Mouse (Mus musculus) liver, adult 2 months (tissue): ENCODE data around the gene Tbp. TPM values are rescaled to one million over a fixed set of nuclear protein-coding genes. Genes with fewer than 3 reads are reported as not detected.

Source experiments
- DNase-seq: peaks from one replicate; pipeline ENCODE4 v3.0.0-alpha.2; 2011; ENCODE audit warnings: low read depth, low spot score; ENCODE audit errors: extremely low read depth
- H3K27ac ChIP-seq: fragments of 200-500 bp; replicated peaks from 2 replicates; pipeline ENCODE4 v1.5.1; 2012; ENCODE audit warnings: low read depth, mild to moderate bottlenecking, control low read depth, inconsistent platforms, low read length; ENCODE audit not compliant: insufficient read depth
- H3K27me3 ChIP-seq: fragments of 200-500 bp; 2 replicates; pipeline ENCODE4 v1.6.1; 2012; ENCODE audit warnings: mild to moderate bottlenecking, moderate library complexity, low read length, inconsistent platforms; ENCODE audit not compliant: control insufficient read depth, insufficient read depth
- H3K36me3 ChIP-seq: fragments of 200-500 bp; 2 replicates; pipeline ENCODE4 v1.6.1; 2012; ENCODE audit warnings: low read length, inconsistent platforms; ENCODE audit not compliant: control insufficient read depth, insufficient read depth
- H3K4me1 ChIP-seq: fragments of 200-500 bp; 2 replicates; pipeline ENCODE4 v1.6.1; 2011; ENCODE audit warnings: low read length; ENCODE audit not compliant: control insufficient read depth, insufficient read depth
- H3K4me3 ChIP-seq: fragments of 200-500 bp; 2 replicates; pipeline ENCODE4 v1.5.1; 2011; ENCODE audit warnings: low read depth, mild to moderate bottlenecking, control low read depth, low read length, moderate library complexity; ENCODE audit not compliant: insufficient read depth
- H3K79me2 ChIP-seq: fragments of 200-500 bp; 2 replicates; pipeline ENCODE4 v1.6.1; 2012; ENCODE audit warnings: inconsistent platforms, mild to moderate bottlenecking, low read length, moderate library complexity; ENCODE audit not compliant: control insufficient read depth, insufficient read depth
- H3K9ac ChIP-seq: fragments of 200-500 bp; 2 replicates; pipeline ENCODE4 v1.6.1; 2012; ENCODE audit warnings: low read depth, mild to moderate bottlenecking, control low read depth, inconsistent platforms, low read length
- CTCF ChIP-seq: fragments of 200-500 bp; IDR thresholded peaks from 2 replicates; pipeline ENCODE4 v1.5.1; 2011; ENCODE audit warnings: low read depth, low read length, control low read depth
- POLR2A ChIP-seq: fragments of 200-500 bp; IDR thresholded peaks from 2 replicates; pipeline ENCODE4 v1.6.1; 2011; ENCODE audit warnings: low read length, control low read depth; ENCODE audit not compliant: insufficient read depth; ENCODE audit errors: extremely low read depth
- WGBS: fragments of 180-500 bp; shearing (Covaris S2); methylation state at CpG from one replicate; pipeline ENCODE4 v1.1.7; 2018; 5-methylcytosine and 5-hydroxymethylcytosine counted together
- polyA plus RNA-seq: library from polyadenylated mRNA; depleted of rRNA; stranded (reverse); fragments of >200 nt; gene quantifications from 2 replicates; pipeline ENCODE4 v1.2.3, GENCODE M21; 2012
- total RNA-seq: library from RNA; depleted of rRNA; stranded (reverse); fragments of >200 nt; gene quantifications from 2 replicates; pipeline ENCODE4 v1.2.3, GENCODE M21; 2014

Tbp gene
- total and polyA plus RNA-seq, 2 experiments: 5.5 to 25.5 TPM

DNA sequence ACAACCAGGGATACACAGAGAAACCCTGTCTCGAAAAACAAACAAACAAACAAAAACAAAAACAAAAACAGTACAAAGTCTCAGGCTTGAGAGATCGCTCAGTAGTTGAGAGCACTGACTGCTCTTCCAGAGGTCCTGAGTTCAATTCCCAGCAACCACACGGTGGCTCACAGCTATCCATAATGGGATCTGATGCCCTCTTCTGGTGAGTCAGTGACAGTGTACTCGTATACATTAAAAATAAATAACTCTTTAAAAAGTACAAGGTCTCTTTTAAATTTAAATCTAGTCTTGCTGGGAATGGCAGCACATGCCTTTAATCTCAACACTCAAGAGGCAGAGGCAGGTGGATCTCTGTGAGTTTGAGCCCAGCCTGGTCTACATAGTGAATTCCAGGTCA lies 27.0 kb upstream of the Tbp start:
- Histone ChIP-seq H3K27ac (no peak overlapping the region), H3K4me1 (no peaks in the 10 kb centered on the region), H3K79me2 (no peaks in the 10 kb centered on the region), H3K27me3 (no peaks in the 10 kb centered on the region), H3K4me3 (no peak overlapping the region), H3K9ac (no peak overlapping the region), H3K36me3 (peaks cover 66% of the 10 kb centered on the region)
- TF ChIP-seq CTCF (peak; percentile 18; the same call in 1 of the 2 replicates), POLR2A (no peak)
- WGBS: 83% methylated on average over 4 of the region's 4 CpGs
- no peak for DNase-seq

DNA sequence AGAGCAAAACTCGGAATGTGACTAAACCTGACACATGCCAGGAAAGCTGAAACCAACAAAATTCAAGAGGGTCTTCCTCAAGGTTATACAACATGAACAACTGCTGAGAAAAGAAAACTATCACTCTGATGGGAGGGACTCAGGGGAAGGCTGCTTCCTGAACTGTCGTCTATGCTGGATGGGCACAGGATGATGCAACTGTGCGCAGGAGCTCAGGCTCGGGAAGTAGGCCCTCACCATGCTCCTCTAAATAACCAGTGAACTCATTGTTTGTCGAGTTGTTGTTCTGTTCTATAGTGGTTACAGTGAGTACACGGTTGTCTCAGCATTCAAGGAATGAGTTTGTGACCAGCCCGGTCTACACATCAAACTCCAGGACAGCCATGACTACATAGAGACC lies 9.1 kb upstream of the Tbp start:
- Histone ChIP-seq H3K36me3 (peaks cover 47% of the 10 kb centered on the region), H3K4me1 (no peaks in the 10 kb centered on the region), H3K79me2 (peaks cover 4% of the 10 kb centered on the region; the same call in 1 of the 2 replicates), H3K9ac (no peak overlapping the region), H3K4me3 (no peak overlapping the region), H3K27ac (no peak overlapping the region), H3K27me3 (no peaks in the 10 kb centered on the region)
- no peak for DNase-seq
- WGBS: 84% methylated on average over 7 of the region's 7 CpGs
- no peak for TF ChIP-seq POLR2A
- TF ChIP-seq CTCF: no peak

DNA sequence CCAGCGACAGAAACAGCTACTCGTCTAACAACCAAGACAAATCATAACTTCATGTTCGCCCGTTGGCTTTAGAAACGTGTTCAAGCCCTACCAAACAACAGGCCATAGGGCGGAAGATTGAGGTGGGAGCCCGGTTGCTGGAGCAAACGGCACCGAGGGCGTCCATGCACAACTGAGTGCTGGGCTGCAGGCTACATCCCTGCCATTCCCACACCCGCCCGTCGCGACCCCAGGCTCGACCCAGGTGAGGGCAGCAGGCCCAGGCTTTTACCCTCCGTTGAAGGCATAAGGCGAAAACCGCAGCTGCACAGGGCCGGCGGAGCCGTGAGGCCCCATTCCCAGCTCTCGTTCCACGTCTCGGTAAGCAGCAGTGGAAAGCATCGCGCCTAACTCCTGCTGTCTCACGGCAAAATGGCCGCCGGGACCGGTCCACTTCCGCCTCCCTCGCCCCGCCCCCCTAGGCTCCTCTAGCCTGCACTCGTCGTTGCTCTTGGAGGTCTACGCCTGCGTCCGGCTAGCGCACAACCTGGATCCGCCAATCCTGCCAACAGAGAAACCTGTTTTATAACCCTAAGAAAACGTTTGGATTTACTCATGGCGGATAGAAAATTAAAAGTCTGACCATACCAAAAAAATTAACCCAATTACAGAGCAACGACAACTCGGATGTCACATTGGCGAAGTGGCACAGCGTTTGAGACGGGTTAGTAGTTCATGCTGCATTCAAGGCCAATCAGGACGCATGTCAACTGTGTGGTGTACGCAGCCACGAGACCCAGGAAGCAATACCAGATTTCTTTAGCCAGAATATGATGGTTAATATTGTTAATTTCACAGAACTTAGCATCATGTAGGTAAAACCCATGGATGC lies 1.6 kb upstream of the Tbp start:
- peaks cover 16% of the 10 kb centered on the region for H3K36me3 ChIP-seq
- H3K4me1 ChIP-seq: peaks cover 3% of the 10 kb centered on the region; the same call in 1 of the 2 replicates
- H3K4me3 ChIP-seq: peak overlapping the region; percentile 86
- DNase-seq: peak; percentile 81
- H3K79me2 ChIP-seq: peaks cover 13% of the 10 kb centered on the region; the same call in 1 of the 2 replicates
- H3K27ac ChIP-seq: peak overlapping the region; percentile 78
- H3K27me3 ChIP-seq: no peaks in the 10 kb centered on the region
- under 1% methylated on average over 50 of the region's 50 CpGs for WGBS
- peak overlapping the region; percentile 85 for H3K9ac ChIP-seq
- TF ChIP-seq CTCF (no peak), POLR2A (peak; percentile 83; the same call in 1 of the 2 replicates)

DNA sequence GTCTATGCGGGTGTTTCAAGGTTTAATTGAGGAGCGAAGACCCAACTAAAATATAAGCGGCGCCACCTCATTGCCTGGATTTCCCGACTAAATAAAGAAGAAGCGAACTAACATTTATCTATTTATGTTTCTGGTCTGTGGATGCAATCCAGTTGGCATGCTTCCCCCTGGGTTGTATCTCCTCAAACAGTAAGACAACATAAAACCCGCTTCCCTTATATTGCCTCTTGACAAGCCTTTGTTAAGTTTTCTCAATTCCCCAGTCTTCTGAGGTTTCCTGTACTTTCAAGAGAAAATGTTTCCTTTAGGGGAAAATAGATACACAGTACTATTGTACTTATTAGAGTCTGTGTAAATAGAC lies 955 bp upstream of the Tbp start:
- peaks cover 3% of the 10 kb centered on the region; the same call in 1 of the 2 replicates for H3K4me1 ChIP-seq
- DNase-seq: no peak
- H3K9ac ChIP-seq: no peak overlapping the region
- peak overlapping the region; percentile 25; the same call in 1 of the 2 replicates for H3K4me3 ChIP-seq
- WGBS: 39% methylated on average over 7 of the region's 7 CpGs
- H3K36me3 ChIP-seq: peaks cover 11% of the 10 kb centered on the region
- no peaks in the 10 kb centered on the region for H3K27me3 ChIP-seq
- TF ChIP-seq CTCF: no peak
- TF ChIP-seq POLR2A: no peak
- H3K27ac ChIP-seq: peak overlapping the region; percentile 45
- peaks cover 13% of the 10 kb centered on the region; the same call in 1 of the 2 replicates for H3K79me2 ChIP-seq

DNA sequence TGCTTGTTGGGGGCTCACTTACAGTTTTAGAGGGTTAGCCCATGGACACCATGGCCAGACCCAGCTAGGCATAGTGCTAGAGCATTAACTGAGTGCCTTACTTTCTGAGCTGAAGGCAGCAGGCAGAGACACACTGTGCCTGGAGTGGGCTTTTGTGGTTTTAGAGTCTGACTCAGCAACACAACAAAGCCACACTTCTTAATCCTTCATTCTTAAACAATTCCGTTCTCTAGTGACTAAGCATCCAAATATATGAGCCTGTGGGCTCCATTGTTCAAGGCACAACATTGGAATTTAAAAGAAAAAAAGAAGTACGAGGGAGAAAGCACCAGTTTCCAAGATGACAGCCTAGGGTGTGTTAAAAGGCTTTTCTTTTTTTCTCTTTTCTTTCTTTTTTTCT lies 11.0 kb downstream of the Tbp start:
- peaks cover 69% of the 10 kb centered on the region for H3K36me3 ChIP-seq
- DNase-seq: no peak
- 96% methylated on average over 2 of the region's 2 CpGs for WGBS

DNA sequence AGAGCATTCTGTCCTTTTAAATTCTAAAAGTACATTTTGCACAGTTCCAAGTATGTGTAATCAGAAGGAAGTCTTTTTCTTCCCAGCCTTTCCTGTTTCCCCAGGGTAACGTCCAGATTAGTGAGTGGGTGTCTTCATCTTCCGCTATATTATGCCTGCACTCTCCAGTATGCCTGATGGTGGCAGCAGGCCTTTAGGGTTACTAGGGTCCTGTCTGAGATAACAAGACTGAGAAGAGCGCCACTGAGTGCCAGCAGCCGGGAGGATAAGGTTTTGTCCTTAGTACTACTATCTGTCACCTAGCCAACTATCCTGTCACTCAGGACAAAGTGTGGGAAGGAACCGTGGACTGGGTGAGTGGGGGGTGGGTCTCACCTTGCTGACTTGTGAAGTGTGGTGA lies 18.1 kb downstream of the Tbp start:
- no peak overlapping the region for H3K27ac ChIP-seq
- WGBS: 73% methylated on average over 5 of the region's 5 CpGs
- H3K9ac ChIP-seq: no peak overlapping the region
- TF ChIP-seq CTCF (no peak), POLR2A (no peak)
- H3K36me3 ChIP-seq: peaks cover 74% of the 10 kb centered on the region
- no peak for DNase-seq
- no peak overlapping the region for H3K4me3 ChIP-seq
- no peaks in the 10 kb centered on the region for H3K4me1 ChIP-seq
- no peaks in the 10 kb centered on the region for H3K79me2 ChIP-seq
- no peaks in the 10 kb centered on the region for H3K27me3 ChIP-seq

More for the DNA sequence above, 11.0 kb downstream of the Tbp start:
- Histone ChIP-seq H3K4me3 (no peak overlapping the region), H3K79me2 (no peaks in the 10 kb centered on the region), H3K4me1 (no peaks in the 10 kb centered on the region), H3K9ac (no peak overlapping the region), H3K27ac (no peak overlapping the region), H3K27me3 (no peaks in the 10 kb centered on the region)
- TF ChIP-seq POLR2A (no peak), CTCF (no peak)
